ENCODE assay signal across 21 mouse cellular contexts in genomic region chr10:84938886-84939285, GRCm38 (mm10). TPM values are rescaled to one million over a fixed set of nuclear protein-coding genes. Genes with fewer than 3 reads are reported as not detected.
DNase-seq lines count a peak whose midpoint lies in the region; ATAC-seq and TF ChIP-seq lines count a peak whose summit lies in the region.
"Had no signal": no experiment of that assay in that cellular context is flagged by ENCODE, and none has a peak within 500 bp of the region (broad histone marks: within the 10 kb centered on the region; RNA-seq: fewer than 3 reads in every experiment).

No protein-coding gene starts in this region.

- H3K9me3 ChIP-seq in embryonic facial prominence, embryonic 14.5 days (ENCODE audit: control insufficient read depth, low read length) = no peaks in the 10 kb centered on the region
- H3K9me3 ChIP-seq in embryonic facial prominence, embryonic 10.5 days = no peaks in the 10 kb centered on the region
- no peaks in the 10 kb centered on the region for H3K9me3 ChIP-seq in heart, postnatal 0 days (replicated peaks; ENCODE audit: control insufficient read depth, low read length)
- H3K9me3 ChIP-seq: embryonic facial prominence, embryonic 12.5 days; forebrain, embryonic 10.5 days; forebrain, embryonic 13.5 days had no signal

- peaks cover 7% of the 10 kb centered on the region for H3K4me1 ChIP-seq in embryonic facial prominence, embryonic 14.5 days (ENCODE audit: control insufficient read depth, insufficient read depth, low read length)
- H3K4me1 ChIP-seq in embryonic facial prominence, embryonic 10.5 days = peaks cover 7% of the 10 kb centered on the region; the same call in 1 of the 2 replicates
- peaks cover 35% of the 10 kb centered on the region for H3K4me1 ChIP-seq in heart, postnatal 0 days (ENCODE audit: control insufficient read depth, insufficient read depth)
- H3K4me1 ChIP-seq in embryonic fibroblast, embryonic 13.5 days (ENCODE audit: control insufficient read depth, insufficient read depth, low read length) = peaks cover 8% of the 10 kb centered on the region; the same call in 1 of the 2 replicates
- H3K4me1 ChIP-seq: embryonic facial prominence, embryonic 12.5 days; forebrain, embryonic 13.5 days had no signal

- 0 out of 2 replicates have a peak overlapping the region, but pooled peaks have one; percentile 14 for H3K9ac ChIP-seq in embryonic facial prominence, embryonic 14.5 days (ENCODE audit: low read depth, low read length)
- no peak overlapping the region for H3K9ac ChIP-seq in heart, postnatal 0 days (replicated peaks; ENCODE audit: low read depth, low read length)
- H3K9ac ChIP-seq: embryonic facial prominence, embryonic 12.5 days; forebrain, embryonic 13.5 days; hindbrain, embryonic 14.5 days had no signal

- H3K4me3 ChIP-seq in embryonic facial prominence, embryonic 14.5 days (ENCODE audit: low read depth, low read length) = no peak overlapping the region
- no peak overlapping the region for H3K4me3 ChIP-seq in embryonic facial prominence, embryonic 10.5 days
- H3K4me3 ChIP-seq in heart, postnatal 0 days (ENCODE audit: low read depth, low read length) = no peak overlapping the region
- no peak overlapping the region for H3K4me3 ChIP-seq in embryonic fibroblast, embryonic 13.5 days (ENCODE audit: insufficient read depth, low read length)
- H3K4me3 ChIP-seq: embryonic facial prominence, embryonic 12.5 days; forebrain, embryonic 10.5 days; forebrain, embryonic 13.5 days had no signal

- H3K27me3 ChIP-seq in embryonic facial prominence, embryonic 14.5 days (replicated peaks; ENCODE audit: control insufficient read depth, insufficient read depth, low read length) = no peaks in the 10 kb centered on the region
- no peaks in the 10 kb centered on the region for H3K27me3 ChIP-seq in embryonic facial prominence, embryonic 10.5 days (replicated peaks; ENCODE audit: low read depth, poor library complexity, severe bottlenecking)
- H3K27me3 ChIP-seq in heart, postnatal 0 days (ENCODE audit: control insufficient read depth, insufficient read depth, low read length) = no peaks in the 10 kb centered on the region
- H3K27me3 ChIP-seq: embryonic facial prominence, embryonic 12.5 days; forebrain, embryonic 13.5 days; Patski had no signal

- H3K4me2 ChIP-seq in embryonic facial prominence, embryonic 14.5 days (ENCODE audit: low read depth, low read length) = no peak overlapping the region
- no peak overlapping the region for H3K4me2 ChIP-seq in heart, postnatal 0 days (ENCODE audit: low read depth, low read length)
- H3K4me2 ChIP-seq: embryonic facial prominence, embryonic 12.5 days; forebrain, embryonic 13.5 days; hindbrain, embryonic 14.5 days had no signal

- no peak for TF ChIP-seq EP300 in heart, postnatal 0 days (IDR thresholded peaks at IDR 0.05; ENCODE audit: low read depth)

- no peak for ATAC-seq in embryonic facial prominence, embryonic 14.5 days (ENCODE audit: low read depth)
- no peak for ATAC-seq in heart, postnatal 0 days (ENCODE audit: insufficient read depth, low read depth)
- ATAC-seq: forebrain, embryonic 13.5 days; forebrain, embryonic 16.5 days; intestine, postnatal 0 days had no signal

- no peak for DNase-seq in embryonic facial prominence, embryonic 14.5 days (ENCODE audit: low spot score)
- no peak for DNase-seq in embryonic facial prominence, embryonic 10.5 days (ENCODE audit: low spot score)
- peak; percentile 56 for DNase-seq in heart, adult 11 months
- DNase-seq in heart, postnatal 4 days = no peak
- DNase-seq in heart, postnatal 0 days (ENCODE audit: low spot score) = no peak
- no peak for DNase-seq in heart, adult 9 months (ENCODE audit: low spot score in 2 of 2)
- DNase-seq in adrenal gland, postnatal 10 days = no peak
- DNase-seq: adrenal gland, postnatal 14 days; cerebellum, adult 11-12 months; cerebellum, adult 9-10 months; cerebellum, postnatal 14 days; gastrocnemius, postnatal 14 days; kidney, adult 2 months had no signal

- no peak for TF ChIP-seq POLR2A in embryonic fibroblast, embryonic 13.5 days (IDR thresholded peaks at IDR 0.05; ENCODE audit: low read depth, low read length)

- TF ChIP-seq CTCF in heart, postnatal 0 days (IDR thresholded peaks at IDR 0.05; ENCODE audit: low read depth) = no peak
- TF ChIP-seq CTCF in embryonic fibroblast, embryonic 13.5 days (IDR thresholded peaks at IDR 0.05; ENCODE audit: borderline replicate concordance, insufficient read depth, low read length) = no peak

- H3K27ac ChIP-seq in embryonic facial prominence, embryonic 14.5 days (replicated peaks; ENCODE audit: low read depth, low read length) = no peak overlapping the region
- no peak overlapping the region for H3K27ac ChIP-seq in embryonic facial prominence, embryonic 10.5 days (replicated peaks)
- H3K27ac ChIP-seq in heart, postnatal 0 days (ENCODE audit: low read depth) = 0 out of 2 replicates have a peak overlapping the region, but pooled peaks have one; percentile 15
- peak overlapping the region; percentile 39 for H3K27ac ChIP-seq in embryonic fibroblast, embryonic 13.5 days (ENCODE audit: insufficient read depth, low read length)
- H3K27ac ChIP-seq: embryonic facial prominence, embryonic 12.5 days; forebrain, embryonic 10.5 days; forebrain, embryonic 13.5 days; hindbrain, embryonic 14.5 days had no signal

- 79% methylated on average over 5 of the region's 5 CpGs for WGBS in embryonic facial prominence, embryonic 14.5 days
- WGBS in embryonic facial prominence, embryonic 10.5 days = 82% methylated on average over 5 of the region's 5 CpGs
- 79% methylated on average over 5 of the region's 5 CpGs for WGBS in heart, postnatal 0 days

- H3K36me3 ChIP-seq in embryonic facial prominence, embryonic 14.5 days (ENCODE audit: control insufficient read depth, insufficient read depth, low read length) = no peaks in the 10 kb centered on the region
- H3K36me3 ChIP-seq in embryonic facial prominence, embryonic 10.5 days (replicated peaks) = peaks cover 7% of the 10 kb centered on the region; the same call in 1 of the 2 replicates
- H3K36me3 ChIP-seq in heart, postnatal 0 days (replicated peaks; ENCODE audit: control insufficient read depth, insufficient read depth, low read length) = 0 out of 2 replicates have a peak, but pooled peaks cover 9% of the 10 kb centered on the region

RNA-seq across cellular contexts. Expression of gene Ric8b, which starts 21.5 kb away (rescaled TPM):
- 17.7 and 20.7 TPM in 2 replicates for polyA plus RNA-seq in embryonic facial prominence, embryonic 14.5 days (2014; fragmentation: Nextera tagmentation; extraction: Ambion mirVana)
- 26.5 and 27.7 TPM in 2 replicates for polyA plus RNA-seq in embryonic facial prominence, embryonic 10.5 days (2016; fragmentation: Nextera tagmentation; extraction: Ambion mirVana)
- 10 to 100 TPM; 19.9 to 21.2 TPM for total RNA-seq in heart, postnatal 4 days (2021)
- 18.3 and 22.7 TPM in 2 replicates for total RNA-seq in heart, postnatal 0 days (2014; rRNA removed; ENCODE audit: low replicate concordance)
- polyA plus RNA-seq in heart, postnatal 0 days (2015; fragmentation: Nextera tagmentation; extraction: Ambion mirVana) = 10.5 and 12.8 TPM in 2 replicates
- 19.7 and 22.0 TPM in 2 replicates for polyA plus RNA-seq in embryonic fibroblast, embryonic 13.5 days (2011; ENCODE audit: insufficient read length, low read depth, missing spikeins)
- total RNA-seq in adrenal gland, postnatal 10 days (2021) = 10 to 100 TPM; 26.6 to 31.8 TPM

Comparison
In these comparisons a context has a peak if more than half of its experiments do, and no peak if none do; other contexts are left out.
1. H3K27ac ChIP-seq: peak in heart, postnatal 0 days (single experiment) and embryonic fibroblast, embryonic 13.5 days (single experiment); none in embryonic facial prominence, embryonic 14.5 days (single experiment) and embryonic facial prominence, embryonic 10.5 days (single experiment).